Mouse (Mus musculus): ENCODE data around the gene Gm17374.
"Not testable (repeated sequence)": the region's sequence is repeated elsewhere in the genome, so short reads cannot be mapped to it uniquely, and the experiment has no call there.

Gm17374 gene

GRCm38 (mm10) chr2:140151743-140152142, at the start of gene Gm17374:
TSS of gene Gm17374 (plus strand) at chr2:140152043.
- not testable (repeated sequence) for DNase-seq (ENCODE audit: low spot score in 2 of 2)

GRCm38 (mm10) chr2:140104951-140105350, 46.9 kb upstream of the Gm17374 start:
- no peak for DNase-seq (ENCODE audit: low spot score in 2 of 2)

- no peak for DNase-seq (ENCODE audit: low spot score in 2 of 2)
Measured at GRCm38 (mm10) chr2:140107641-140108040, 44.2 kb upstream of the Gm17374 start.

- no peak for DNase-seq (ENCODE audit: low spot score in 2 of 2)
Measured at GRCm38 (mm10) chr2:140108945-140109344, 42.9 kb upstream of the Gm17374 start.

GRCm38 (mm10) chr2:140113851-140114250, 38.0 kb upstream of the Gm17374 start:
- DNase-seq (ENCODE audit: low spot score in 2 of 2) = no peak

- no peak for DNase-seq (ENCODE audit: low spot score in 2 of 2)
Measured at GRCm38 (mm10) chr2:140125516-140125915, 26.3 kb upstream of the Gm17374 start.

GRCm38 (mm10) chr2:140159186-140159730, 7.4 kb downstream of the Gm17374 start:
- DNase-seq (ENCODE audit: low spot score in 2 of 2) = no peak

- no peak for DNase-seq (ENCODE audit: low spot score in 2 of 2)
Measured at GRCm38 (mm10) chr2:140163351-140163854, 11.6 kb downstream of the Gm17374 start.

GRCm38 (mm10) chr2:140169057-140169456, 17.2 kb downstream of the Gm17374 start:
- no peak for DNase-seq (ENCODE audit: low spot score in 2 of 2)

GRCm38 (mm10) chr2:140170127-140170802, 18.4 kb downstream of the Gm17374 start, which contains the start of the genes Esf1 and Ndufaf5:
TSS of gene Esf1 (minus strand) at chr2:140170564.
TSS of gene Ndufaf5 (plus strand) at chr2:140170649.
- DNase-seq (ENCODE audit: low spot score in 2 of 2) = peak; percentile 90 to 95

- no peak for DNase-seq (ENCODE audit: low spot score in 2 of 2)
Measured at GRCm38 (mm10) chr2:140170803-140171553, 19.1 kb downstream of the Gm17374 start.

GRCm38 (mm10) chr2:140185685-140186210, 33.9 kb downstream of the Gm17374 start:
- DNase-seq (ENCODE audit: low spot score in 2 of 2) = not testable (repeated sequence)

GRCm38 (mm10) chr2:140200713-140201112, 48.9 kb downstream of the Gm17374 start:
- DNase-seq (ENCODE audit: low spot score in 2 of 2) = no peak

- no peak for DNase-seq (ENCODE audit: low spot score in 2 of 2)
Measured at GRCm38 (mm10) chr2:140202573-140202972, 50.7 kb downstream of the Gm17374 start.
